Mouse (Mus musculus): ENCODE measurements around the gene Fbxo44.

DNA sequence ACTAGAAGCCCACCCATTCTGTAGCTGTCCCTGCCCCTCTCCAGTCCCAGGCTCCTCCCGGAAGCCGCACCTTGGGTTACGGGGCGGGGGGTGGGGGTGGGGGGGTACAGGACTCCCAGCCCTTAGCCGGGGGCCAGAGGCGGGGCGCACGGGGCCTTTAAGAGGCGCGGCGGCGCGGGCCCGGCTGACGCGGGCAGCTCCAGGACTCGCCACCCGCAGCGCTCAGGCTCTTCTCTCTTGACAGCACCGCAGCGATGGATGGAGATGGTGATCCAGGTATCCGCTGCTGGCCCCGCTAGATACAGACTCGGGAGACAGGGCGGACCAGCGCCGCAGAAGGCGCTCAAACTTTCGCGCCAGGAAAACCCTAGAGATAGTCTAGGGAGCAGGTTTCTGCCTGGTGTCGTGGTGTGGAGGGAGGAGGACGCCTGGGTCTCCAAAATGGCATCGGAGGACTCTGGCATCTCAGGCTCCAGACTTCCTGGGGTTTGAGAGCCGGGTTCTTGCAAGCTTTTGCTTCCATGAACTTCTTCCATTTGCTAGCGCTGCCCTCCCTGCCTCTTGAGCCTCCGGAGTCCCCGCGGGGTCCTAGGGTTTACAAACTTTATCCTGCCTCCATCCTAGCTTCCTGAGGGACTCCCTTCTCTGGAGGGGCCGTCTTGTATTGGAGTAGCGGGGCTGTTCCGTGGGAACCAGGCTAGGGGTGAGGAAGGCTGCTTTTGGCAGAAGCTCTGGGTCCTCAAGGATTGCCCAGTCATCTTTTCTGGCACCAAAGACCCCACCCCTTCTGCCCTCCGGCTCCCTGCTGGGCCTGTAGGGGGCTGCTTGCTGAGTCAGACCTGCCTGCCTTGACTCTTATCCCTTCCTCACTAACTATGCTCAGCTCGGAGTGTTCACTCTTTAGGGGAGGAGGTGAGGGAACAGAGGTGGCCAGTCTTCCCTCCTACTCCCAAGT, at the start of gene Fbxo44, which contains the start of gene Fbxo2:
- TF ChIP-seq CTCF (IDR thresholded peaks at IDR 0.05) (no peak), EP300 (IDR thresholded peaks at IDR 0.05) (no peak)
